Mouse (Mus musculus): ENCODE data around the gene Rab11fip3.
"Not testable (repeated sequence)": the region's sequence is repeated elsewhere in the genome, so short reads cannot be mapped to it uniquely, and the experiment has no call there.

Rab11fip3 gene

GRCm38 (mm10) chr17:26068831-26069739 is at the start of gene Rab11fip3:
Gene Rab11fip3 (minus strand): TSS chr17:26069555.
- peak; percentile 96 for DNase-seq (ENCODE audit: low read depth, low spot score)

GRCm38 (mm10) chr17:26116503-26117258 is 47.3 kb upstream of the Rab11fip3 start:
- no peak for DNase-seq (ENCODE audit: low read depth, low spot score)

- no peak for DNase-seq (ENCODE audit: low read depth, low spot score)
Measured at GRCm38 (mm10) chr17:26115956-26116487, 46.7 kb upstream of the Rab11fip3 start.

GRCm38 (mm10) chr17:26115205-26115898 is 46.0 kb upstream of the Rab11fip3 start:
- no peak for DNase-seq (ENCODE audit: low read depth, low spot score)

GRCm38 (mm10) chr17:26114461-26114860 is 45.1 kb upstream of the Rab11fip3 start:
- DNase-seq (ENCODE audit: low read depth, low spot score) = not testable (repeated sequence)

GRCm38 (mm10) chr17:26114061-26114460 is 44.7 kb upstream of the Rab11fip3 start:
- DNase-seq (ENCODE audit: low read depth, low spot score) = no peak

- DNase-seq (ENCODE audit: low read depth, low spot score) = peak; percentile 87
Measured at GRCm38 (mm10) chr17:26113181-26113948, 44.0 kb upstream of the Rab11fip3 start, which contains the start of gene Tmem8. Gene Tmem8 (plus strand): TSS chr17:26113299.

- no peak for DNase-seq (ENCODE audit: low read depth, low spot score)
Measured at GRCm38 (mm10) chr17:26112751-26113150, 43.4 kb upstream of the Rab11fip3 start.

GRCm38 (mm10) chr17:26111722-26112121 is 42.4 kb upstream of the Rab11fip3 start:
- peak; percentile 64 for DNase-seq (ENCODE audit: low read depth, low spot score)

GRCm38 (mm10) chr17:26111024-26111423 is 41.7 kb upstream of the Rab11fip3 start:
- DNase-seq (ENCODE audit: low read depth, low spot score) = peak; percentile 87

GRCm38 (mm10) chr17:26110156-26110555 is 40.8 kb upstream of the Rab11fip3 start:
- peak; percentile 76 for DNase-seq (ENCODE audit: low read depth, low spot score)

GRCm38 (mm10) chr17:26105619-26106018 is 36.3 kb upstream of the Rab11fip3 start:
- DNase-seq (ENCODE audit: low read depth, low spot score) = no peak

- peak; percentile 51 for DNase-seq (ENCODE audit: low read depth, low spot score)
Measured at GRCm38 (mm10) chr17:26101478-26101877, 32.1 kb upstream of the Rab11fip3 start.

- no peak for DNase-seq (ENCODE audit: low read depth, low spot score)
Measured at GRCm38 (mm10) chr17:26100166-26100565, 30.8 kb upstream of the Rab11fip3 start.

- not testable (repeated sequence) for DNase-seq (ENCODE audit: low read depth, low spot score)
Measured at GRCm38 (mm10) chr17:26099316-26099715, 30.0 kb upstream of the Rab11fip3 start.

- DNase-seq (ENCODE audit: low read depth, low spot score) = no peak
Measured at GRCm38 (mm10) chr17:26098461-26098860, 29.1 kb upstream of the Rab11fip3 start.

- peak; percentile 79 for DNase-seq (ENCODE audit: low read depth, low spot score)
Measured at GRCm38 (mm10) chr17:26095121-26095740, 25.9 kb upstream of the Rab11fip3 start, which contains the start of gene Nme4. Gene Nme4 (minus strand): TSS chr17:26095602.

GRCm38 (mm10) chr17:26094531-26095110 is 25.3 kb upstream of the Rab11fip3 start:
- no peak for DNase-seq (ENCODE audit: low read depth, low spot score)

GRCm38 (mm10) chr17:26089905-26090632 is 20.7 kb upstream of the Rab11fip3 start, which contains the start of gene Decr2:
Gene Decr2 (minus strand): TSS chr17:26090337.
- DNase-seq (ENCODE audit: low read depth, low spot score) = peak; percentile 97
